Mouse (Mus musculus) liver, postnatal 0 days (tissue): ENCODE results near the gene Palm3. TPM values are rescaled to one million over a fixed set of nuclear protein-coding genes. Genes with fewer than 3 reads are reported as not detected.

ENCODE experiments used
- ATAC-seq: fragments of 200-750 bp; cut with Nextera tagmentation; 2 replicates; pipeline ENCODE4 v1.8.0; 2017; ENCODE audit warnings: mild to moderate bottlenecking, moderate library complexity
- DNase-seq: peaks from one replicate; pipeline ENCODE4 v3.0.0-alpha.2; 2016
- H3K27ac ChIP-seq: fragments of 300-500 bp; sonication (generic); 2 replicates; pipeline ENCODE4 v1.5.1; 2014; ENCODE audit warnings: antibody characterized with exemption, moderate library complexity, mild to moderate bottlenecking, low read depth
- H3K27me3 ChIP-seq: fragments of 300-500 bp; sonication (generic); 2 replicates; pipeline ENCODE4 v1.6.1; 2014; ENCODE audit warnings: low read length, control low read depth, mixed read lengths; ENCODE audit not compliant: insufficient read depth
- H3K36me3 ChIP-seq: fragments of 300-500 bp; sonication (generic); replicated peaks from 2 replicates; pipeline ENCODE4 v1.6.1; 2014; ENCODE audit warnings: mild to moderate bottlenecking, control low read depth, low read length, moderate library complexity, mixed read lengths; ENCODE audit not compliant: insufficient read depth
- H3K4me1 ChIP-seq: fragments of 300-500 bp; sonication (generic); 2 replicates; pipeline ENCODE4 v1.6.1; 2014; ENCODE audit warnings: antibody characterized with exemption, mild to moderate bottlenecking, control low read depth; ENCODE audit not compliant: insufficient read depth
- H3K4me2 ChIP-seq: fragments of 300-500 bp; sonication (generic); 2 replicates; pipeline ENCODE4 v1.6.1; 2014; ENCODE audit warnings: low read depth, mild to moderate bottlenecking, low read length, moderate library complexity, mixed read lengths
- H3K4me3 ChIP-seq: fragments of 300-500 bp; sonication (generic); 2 replicates; pipeline ENCODE4 v1.5.1; 2014; ENCODE audit warnings: low read depth, low read length
- H3K9ac ChIP-seq: fragments of 300-500 bp; sonication (generic); replicated peaks from 2 replicates; pipeline ENCODE4 v1.6.1; 2014; ENCODE audit warnings: mild to moderate bottlenecking, moderate library complexity
- H3K9me3 ChIP-seq: fragments of 300-500 bp; sonication (generic); 2 replicates; pipeline ENCODE4 v1.6.1; 2016; ENCODE audit warnings: mild to moderate bottlenecking, control low read depth, low read length, mixed read lengths
- CTCF ChIP-seq: sonication (generic); IDR thresholded peaks from 2 replicates; pipeline ENCODE4 v1.5.1; 2016; ENCODE audit warnings: antibody characterized with exemption, low read depth
- EP300 ChIP-seq: IDR thresholded peaks from 2 replicates; pipeline ENCODE4 v1.6.1; 2016; ENCODE audit warnings: antibody characterized with exemption, low read depth, mild to moderate bottlenecking
- WGBS: fragments of 180-500 bp; shearing (Covaris S2); extraction: QIAGEN DNeasy Blood & Tissue Kit; methylation state at CpG from one replicate; pipeline ENCODE4 v1.1.7; 2014; ENCODE audit not compliant: insufficient replicate concordance; 5-methylcytosine and 5-hydroxymethylcytosine counted together
- polyA plus RNA-seq: library from polyadenylated mRNA; unstranded; fragments of >200 nt; fragmentation: Nextera tagmentation; extraction: Ambion mirVana; gene quantifications from 2 replicates; pipeline ENCODE4 v1.2.1, GENCODE M21; 2015

The Palm3 gene
- polyA plus RNA-seq, 1 experiment from 2014 or later = 0.04 TPM

DNA sequence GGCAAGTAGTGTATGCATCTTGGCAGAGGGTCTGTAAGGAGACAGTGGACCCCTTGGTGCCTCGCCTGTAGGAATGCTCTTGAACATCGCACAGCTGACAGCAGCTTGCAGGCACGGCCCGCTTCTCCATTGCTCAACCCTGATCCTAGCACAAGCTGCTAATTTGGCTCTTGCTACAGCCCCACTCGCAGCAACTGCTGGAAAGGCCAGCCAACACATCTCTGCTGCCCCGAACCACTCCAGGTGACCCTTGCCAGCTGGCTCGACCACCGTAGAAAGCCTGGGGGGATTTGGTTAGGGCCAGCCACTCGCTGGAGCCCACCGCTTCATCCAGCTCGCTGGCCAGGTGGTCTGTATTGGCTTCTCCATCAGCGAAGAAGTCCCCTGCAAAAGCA is 21.7 kb downstream of the Palm3 start:
- no peak overlapping the region for H3K9ac ChIP-seq
- H3K4me3 ChIP-seq = peak overlapping the region; percentile 41
- DNase-seq (no peak), ATAC-seq (no peak)
- H3K4me2 ChIP-seq = peak overlapping the region; percentile 67
- no peak overlapping the region for H3K27ac ChIP-seq
- peaks cover 3% of the 10 kb centered on the region; the same call in 1 of the 2 replicates for H3K4me1 ChIP-seq
- no peak for TF ChIP-seq EP300
- no peak for TF ChIP-seq CTCF
- WGBS = 42% methylated on average over 12 of the region's 12 CpGs
- no peaks in the 10 kb centered on the region for H3K36me3 ChIP-seq
- peaks cover 44% of the 10 kb centered on the region for H3K27me3 ChIP-seq
- no peaks in the 10 kb centered on the region for H3K9me3 ChIP-seq

DNA sequence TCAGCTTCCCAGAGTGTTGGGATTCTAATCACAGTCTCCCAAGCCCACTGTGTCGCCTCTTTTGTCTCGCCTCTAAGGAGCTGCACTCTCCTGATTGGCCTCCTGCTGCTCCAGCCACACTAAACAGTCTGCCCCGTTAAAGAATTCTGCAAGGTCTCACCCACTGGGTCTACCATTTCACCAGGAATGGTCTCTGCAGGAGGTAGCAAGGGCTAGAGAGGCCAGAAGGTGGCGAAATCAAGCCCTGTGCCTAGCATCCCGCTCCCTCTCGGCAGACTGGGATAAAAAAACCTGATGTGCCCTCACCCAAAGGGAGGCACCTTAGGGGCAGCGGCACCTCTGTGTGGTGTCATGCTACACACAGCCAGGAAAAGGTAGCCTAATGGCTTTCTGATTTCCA is 22.8 kb downstream of the Palm3 start:
- 21% methylated on average over 7 of the region's 7 CpGs for WGBS
- DNase-seq (no peak), ATAC-seq (no peak)
- Histone ChIP-seq H3K4me3 (no peak overlapping the region), H3K27ac (no peak overlapping the region), H3K9me3 (no peaks in the 10 kb centered on the region), H3K4me1 (peaks cover 3% of the 10 kb centered on the region; the same call in 1 of the 2 replicates), H3K36me3 (no peaks in the 10 kb centered on the region), H3K9ac (no peak overlapping the region), H3K27me3 (peaks cover 44% of the 10 kb centered on the region), H3K4me2 (no peak overlapping the region)
- TF ChIP-seq CTCF (peak; percentile 15; the same call in 1 of the 2 replicates), EP300 (no peak)

GRCm38 (mm10) chr8:84044900-84045299 is 23.6 kb downstream of the Palm3 start, which contains the start of gene Rln3:
Gene Rln3 (minus strand): TSS chr8:84045000.
- DNase-seq (no peak), ATAC-seq (no peak)
- WGBS = 25% methylated on average over 9 of the region's 9 CpGs
- no peaks in the 10 kb centered on the region for H3K36me3 ChIP-seq
- no peak within 1 kb of the TSS for H3K27ac ChIP-seq
- H3K9me3 ChIP-seq = no peaks in the 10 kb centered on the region
- H3K4me1 ChIP-seq = peaks cover 3% of the 10 kb centered on the region; the same call in 1 of the 2 replicates
- no peak within 1 kb of the TSS for H3K4me3 ChIP-seq
- no peak within 1 kb of the TSS for H3K4me2 ChIP-seq
- H3K9ac ChIP-seq = no peak within 1 kb of the TSS
- TF ChIP-seq EP300 (no peak), CTCF (no peak)
- peaks cover 44% of the 10 kb centered on the region for H3K27me3 ChIP-seq

- TF ChIP-seq CTCF = no peak
- TF ChIP-seq EP300 = no peak
- Histone ChIP-seq H3K27me3 (peaks cover 37% of the 10 kb centered on the region), H3K27ac (no peak overlapping the region), H3K4me1 (peaks cover 3% of the 10 kb centered on the region; the same call in 1 of the 2 replicates), H3K36me3 (no peaks in the 10 kb centered on the region), H3K4me2 (no peak overlapping the region), H3K9me3 (no peaks in the 10 kb centered on the region), H3K4me3 (no peak overlapping the region), H3K9ac (no peak overlapping the region)
- DNase-seq (no peak), ATAC-seq (no peak)
- WGBS = 70% methylated on average over 3 of the region's 3 CpGs
Observed at GRCm38 (mm10) chr8:84046505-84046904, 25.2 kb downstream of the Palm3 start.

DNA sequence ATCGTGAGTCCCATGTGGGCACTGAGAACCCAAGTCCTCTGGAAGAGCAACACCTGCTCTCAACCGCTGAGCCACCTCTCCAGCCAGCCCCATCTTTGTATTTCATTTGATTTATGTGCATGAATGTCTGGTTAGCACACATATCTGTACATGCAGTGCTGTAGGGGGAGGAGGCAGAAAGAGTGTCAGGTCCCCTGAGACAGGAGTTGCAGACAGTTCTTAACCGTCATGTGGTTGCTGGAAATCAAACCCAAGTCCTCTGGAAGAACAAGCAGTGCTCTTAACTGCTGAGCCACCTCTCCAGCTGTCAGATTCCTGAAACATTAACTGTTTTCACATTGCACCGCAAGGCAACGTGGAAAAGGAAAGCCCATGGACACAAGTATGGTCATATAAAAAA is 26.9 kb downstream of the Palm3 start:
- Histone ChIP-seq H3K4me2 (no peak overlapping the region), H3K27ac (no peak overlapping the region), H3K9me3 (no peaks in the 10 kb centered on the region), H3K27me3 (peaks cover 21% of the 10 kb centered on the region), H3K36me3 (no peaks in the 10 kb centered on the region), H3K9ac (no peak overlapping the region), H3K4me3 (no peak overlapping the region), H3K4me1 (peaks cover 5% of the 10 kb centered on the region)
- TF ChIP-seq CTCF (no peak), EP300 (no peak)
- WGBS = 76% methylated on average over 5 of the region's 5 CpGs
- ATAC-seq (no peak), DNase-seq (no peak)

DNA sequence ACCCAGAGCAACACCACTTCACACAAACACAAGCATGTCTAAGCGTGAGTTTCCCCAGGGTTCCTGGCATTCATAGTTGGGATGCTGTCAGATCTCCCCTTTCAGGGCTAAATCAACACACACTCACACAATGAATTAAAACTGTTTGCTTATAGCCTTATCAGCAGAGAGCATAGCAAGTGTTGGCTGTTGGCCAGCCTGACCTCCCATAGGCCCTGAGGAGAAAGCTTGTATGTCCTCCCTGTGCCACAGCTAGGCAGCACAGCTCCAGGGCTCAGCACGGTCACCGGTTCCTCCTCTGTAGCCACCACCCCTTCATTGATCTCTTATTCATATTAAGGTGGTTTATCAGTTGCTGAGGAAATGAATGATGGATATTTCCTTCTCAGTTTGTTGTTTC is 31.5 kb downstream of the Palm3 start:
- WGBS = 26% methylated on average over 3 of the region's 3 CpGs
- H3K36me3 ChIP-seq = no peaks in the 10 kb centered on the region
- no peak overlapping the region for H3K4me2 ChIP-seq
- no peak overlapping the region for H3K9ac ChIP-seq
- no peaks in the 10 kb centered on the region for H3K9me3 ChIP-seq
- H3K27ac ChIP-seq = no peak overlapping the region
- peaks cover 5% of the 10 kb centered on the region for H3K4me1 ChIP-seq
- no peak overlapping the region for H3K4me3 ChIP-seq
- DNase-seq (peak; percentile 46), ATAC-seq (peak; percentile 67)
- TF ChIP-seq EP300 = peak; percentile 62
- TF ChIP-seq CTCF = peak; percentile 6; the same call in 1 of the 2 replicates
- H3K27me3 ChIP-seq = no peaks in the 10 kb centered on the region

GRCm38 (mm10) chr8:84053229-84053628 is 32.0 kb downstream of the Palm3 start:
- H3K27ac ChIP-seq = no peak overlapping the region
- H3K9ac ChIP-seq = no peak overlapping the region
- no peak for TF ChIP-seq EP300
- TF ChIP-seq CTCF = no peak
- H3K4me2 ChIP-seq = no peak overlapping the region
- ATAC-seq = no peak
- peaks cover 5% of the 10 kb centered on the region for H3K4me1 ChIP-seq
- no peaks in the 10 kb centered on the region for H3K36me3 ChIP-seq
- DNase-seq = no peak
- WGBS = 86% methylated on average over 5 of the region's 5 CpGs
- no peaks in the 10 kb centered on the region for H3K27me3 ChIP-seq
- no peaks in the 10 kb centered on the region for H3K9me3 ChIP-seq
- no peak overlapping the region for H3K4me3 ChIP-seq
